Mouse (Mus musculus): ENCODE measurements around the gene Fndc7.
"Not testable (repeated sequence)": the region's sequence is repeated elsewhere in the genome, so short reads cannot be mapped to it uniquely, and the experiment has no call there.

The Fndc7 gene

GRCm38 (mm10) chr3:108851996-108852697, 37.7 kb downstream of the Fndc7 start:
- DNase-seq = no peak

- no peak for DNase-seq
These were observed 38.3 kb downstream of the Fndc7 start for GRCm38 (mm10) chr3:108851554-108851953.

- DNase-seq = no peak
These were observed 38.7 kb downstream of the Fndc7 start for GRCm38 (mm10) chr3:108851075-108851474.

- no peak for DNase-seq
These were observed 39.3 kb downstream of the Fndc7 start for GRCm38 (mm10) chr3:108850506-108850905.

- no peak for DNase-seq
These were observed 43.2 kb downstream of the Fndc7 start for GRCm38 (mm10) chr3:108846616-108847015.

- no peak for DNase-seq
These were observed 45.3 kb downstream of the Fndc7 start for GRCm38 (mm10) chr3:108844521-108844920.

- no peak for DNase-seq
These were observed 45.8 kb downstream of the Fndc7 start for GRCm38 (mm10) chr3:108844026-108844425.

GRCm38 (mm10) chr3:108840716-108841054, 49.1 kb downstream of the Fndc7 start:
- no peak for DNase-seq

GRCm38 (mm10) chr3:108840000-108840715, 49.6 kb downstream of the Fndc7 start, which contains the start of gene Stxbp3:
Gene Stxbp3 (minus strand): TSS chr3:108840526.
- peak; percentile 98 for DNase-seq

- DNase-seq = no peak
These were observed 50.2 kb downstream of the Fndc7 start for GRCm38 (mm10) chr3:108839647-108839999.

GRCm38 (mm10) chr3:108838980-108839379, 50.8 kb downstream of the Fndc7 start:
- no peak for DNase-seq

- no peak for DNase-seq
These were observed 52.9 kb downstream of the Fndc7 start for GRCm38 (mm10) chr3:108836931-108837330.

- not testable (repeated sequence) for DNase-seq
These were observed 56.1 kb downstream of the Fndc7 start for GRCm38 (mm10) chr3:108833717-108834116.

GRCm38 (mm10) chr3:108831750-108832149, 58.1 kb downstream of the Fndc7 start:
- no peak for DNase-seq

- no peak for DNase-seq
These were observed 59.3 kb downstream of the Fndc7 start for GRCm38 (mm10) chr3:108830493-108830892.

- no peak for DNase-seq
These were observed 74.2 kb downstream of the Fndc7 start for GRCm38 (mm10) chr3:108815631-108816030.

- no peak for DNase-seq
These were observed 79.0 kb downstream of the Fndc7 start for GRCm38 (mm10) chr3:108810747-108811263.

GRCm38 (mm10) chr3:108805622-108806021, 84.2 kb downstream of the Fndc7 start:
- no peak for DNase-seq

Measured in right cerebral cortex, postnatal 25 days (tissue).